Mouse (Mus musculus) cerebellum, adult (tissue): ENCODE measurements around the gene Rufy2.

ENCODE experiments used
- ATAC-seq: cut with Nextera tagmentation; 2 replicates; pipeline ENCODE4 v1.9.2; 2017; ENCODE audit warnings: mild to moderate bottlenecking, moderate library complexity, mixed read lengths; ENCODE audit not compliant: insufficient number of reproducible peaks, low FRiP score, low TSS enrichment

The Rufy2 gene

DNA sequence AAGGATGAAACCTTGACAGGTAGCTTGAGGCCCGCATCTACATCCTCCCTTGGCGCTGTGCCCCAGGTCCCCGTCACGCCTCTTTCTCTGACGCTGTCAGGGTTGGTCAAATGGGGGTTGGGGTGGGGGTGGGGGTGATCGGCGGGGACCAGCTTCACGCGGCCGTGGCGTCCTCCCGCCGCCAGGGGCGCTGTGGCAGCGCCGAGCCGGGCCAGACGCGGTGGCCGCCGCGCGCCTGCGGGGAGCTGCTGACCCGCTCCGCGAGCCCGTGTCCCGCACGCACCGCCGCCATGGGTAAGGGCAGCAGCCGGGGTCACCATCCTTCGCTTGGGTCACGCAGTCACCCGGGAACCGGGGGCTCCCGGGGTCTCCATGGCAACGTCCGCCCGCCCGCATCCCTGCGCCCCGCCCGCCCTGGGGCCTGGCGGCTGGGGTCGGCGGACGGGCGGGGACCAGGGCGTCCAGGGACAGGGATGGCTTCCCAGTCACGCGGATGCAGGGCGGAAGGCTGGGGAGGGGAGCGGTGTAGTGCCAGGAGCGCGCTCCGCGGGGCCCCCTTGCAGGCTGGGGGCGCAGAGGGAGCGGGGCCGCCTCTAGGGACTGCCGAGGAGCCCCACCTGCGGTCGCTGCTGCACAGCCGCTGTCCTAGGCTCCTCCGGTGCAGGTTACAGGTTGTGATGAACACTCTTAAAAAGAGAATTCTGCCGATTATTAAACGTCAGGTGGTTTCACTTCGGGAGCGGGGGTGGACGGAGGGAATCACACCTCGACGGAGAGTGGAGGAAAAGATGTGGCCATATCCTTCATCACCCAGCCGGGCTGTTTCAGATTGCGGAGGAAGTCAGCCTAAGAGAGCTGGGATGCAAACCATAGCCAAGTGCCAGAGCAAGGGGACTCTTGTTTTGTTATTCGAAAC, at the start of gene Rufy2:
Gene Rufy2, plus strand, starts transcription at position 185 of the 916 bp plus-strand sequence.
- peak; percentile 86 for ATAC-seq

GRCm38 (mm10) chr10:62932381-62932780, 47.6 kb upstream of the Rufy2 start:
- no peak for ATAC-seq

DNA sequence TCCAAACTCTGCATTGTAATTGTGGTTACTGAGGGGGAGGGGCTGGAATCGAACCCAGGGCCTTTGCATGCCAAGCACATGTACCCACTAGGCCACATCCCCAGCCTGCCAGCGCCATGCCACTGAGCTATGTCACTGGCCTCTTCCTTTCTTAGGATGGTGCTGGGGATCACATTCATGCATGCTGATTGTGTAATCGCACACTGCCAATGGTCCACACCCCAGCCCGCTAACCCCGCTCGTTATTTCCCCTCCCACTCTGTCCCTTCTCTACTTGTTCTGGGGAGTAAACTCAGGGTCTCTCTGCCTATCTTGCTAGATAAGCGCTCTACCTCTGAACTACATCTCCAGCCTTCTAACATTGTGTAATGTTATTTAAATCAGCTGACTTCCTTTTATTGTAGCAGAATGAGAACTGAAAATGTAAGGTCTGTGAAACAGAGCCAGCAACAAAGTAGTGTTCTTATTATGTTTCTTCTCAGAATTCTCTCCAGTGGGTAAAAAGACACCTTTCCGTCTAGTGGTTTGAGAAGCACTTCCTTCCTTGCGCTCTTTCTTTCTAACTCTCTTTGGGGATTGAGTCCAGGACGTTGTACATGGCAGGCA, 34.9 kb upstream of the Rufy2 start:
- ATAC-seq, result no peak

DNA sequence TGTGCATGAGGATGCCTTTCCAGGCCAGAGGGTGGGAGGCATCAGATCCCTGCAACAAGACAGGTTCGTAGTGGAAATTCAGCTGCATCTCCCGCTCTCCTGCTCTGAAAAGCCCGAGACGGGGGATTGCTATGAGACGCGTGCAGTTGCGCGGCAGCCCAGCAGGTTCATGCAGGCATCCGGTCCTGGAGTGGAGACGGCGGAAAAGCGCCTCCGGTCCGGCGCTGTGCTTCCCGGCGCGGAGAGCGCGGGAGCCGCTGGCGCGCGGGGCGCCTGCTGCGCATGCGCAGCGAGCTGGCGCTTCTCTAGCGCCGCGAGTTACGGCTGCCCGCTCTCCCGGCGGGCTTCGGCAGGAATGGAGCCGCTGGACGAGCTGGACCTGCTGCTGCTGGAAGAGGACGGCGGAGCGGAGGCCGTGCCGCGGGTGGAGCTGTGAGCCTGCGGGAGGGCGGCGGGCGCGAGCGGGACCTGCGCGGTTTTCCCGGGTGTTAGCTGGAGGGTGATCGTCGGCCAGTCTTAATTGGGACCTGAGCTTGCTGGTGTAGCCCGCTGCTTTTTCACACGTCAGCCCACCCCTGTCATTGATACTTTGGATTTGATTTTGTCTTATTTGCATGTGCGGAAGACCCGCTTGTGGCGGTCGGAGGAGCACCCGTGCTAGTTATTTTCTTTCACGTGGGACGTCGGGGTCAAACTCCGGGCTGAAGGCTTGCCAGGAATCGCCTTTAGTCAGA, 33.1 kb upstream of the Rufy2 start, which contains the start of gene Dna2:
Gene Dna2, plus strand, starts transcription at position 289 of the 734 bp plus-strand sequence.
- ATAC-seq, result peak; percentile 93

DNA sequence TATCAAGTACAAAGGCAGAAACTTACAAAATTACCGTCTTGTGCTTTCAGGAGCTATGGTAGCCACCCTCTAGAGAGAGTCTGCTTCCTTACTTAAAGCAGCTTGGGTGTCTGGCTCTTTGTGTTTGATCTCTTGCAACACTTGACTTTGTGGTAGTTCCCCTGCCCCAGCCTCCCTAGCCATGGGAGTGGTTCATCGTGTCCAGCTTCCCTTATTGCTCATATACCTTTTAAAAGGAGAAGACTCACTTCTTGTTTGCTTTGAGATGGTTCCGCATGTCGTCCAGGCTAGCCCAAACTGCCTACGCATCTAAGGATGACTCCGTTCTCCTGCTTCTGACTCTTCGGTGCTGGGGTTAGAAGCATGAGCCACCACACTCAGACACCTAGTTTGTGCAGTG, 31.5 kb upstream of the Rufy2 start:
- ATAC-seq, result no peak

DNA sequence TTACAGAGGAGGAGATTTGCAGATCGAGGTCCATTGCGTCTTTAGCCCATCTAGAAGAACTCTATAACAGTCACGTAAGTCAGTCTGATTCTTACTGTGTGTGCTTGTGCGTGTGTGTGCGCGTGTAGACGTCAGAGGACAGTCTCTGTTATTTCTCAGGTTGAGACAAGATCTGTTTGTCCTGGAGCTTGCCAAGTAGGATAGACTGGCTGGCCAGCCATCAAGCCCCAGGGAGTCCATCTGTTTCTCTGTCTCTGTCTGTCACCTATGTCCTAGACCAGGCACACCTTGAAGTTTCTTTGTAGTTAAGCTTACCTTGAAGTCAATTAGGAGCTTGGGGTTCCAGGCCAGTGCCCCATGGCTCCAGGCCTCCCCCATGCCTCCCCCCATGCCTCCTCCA, 16.1 kb upstream of the Rufy2 start:
- ATAC-seq, result no peak

DNA sequence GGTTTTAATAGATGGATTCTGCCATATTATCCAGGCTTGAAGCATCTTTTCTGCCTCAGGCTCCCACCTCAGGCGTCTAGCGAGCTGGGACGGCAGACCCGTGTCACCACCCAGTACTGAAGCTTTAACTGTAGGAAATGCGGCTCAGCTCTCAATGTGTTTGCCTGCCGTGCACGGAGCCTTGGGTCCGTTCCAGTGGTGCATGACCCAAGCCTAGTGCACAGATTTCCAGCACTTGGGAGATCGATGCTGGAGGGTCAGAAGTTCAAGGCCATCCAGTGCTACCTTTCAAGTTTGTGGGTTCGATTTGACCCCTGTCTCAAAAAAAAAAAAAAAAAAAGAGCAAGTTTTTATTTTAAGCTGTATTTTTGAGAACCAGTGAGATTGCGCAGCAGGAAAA, 14.2 kb upstream of the Rufy2 start:
- ATAC-seq, result no peak

GRCm38 (mm10) chr10:62966291-62966690, 13.7 kb upstream of the Rufy2 start:
- no peak for ATAC-seq

- no peak for ATAC-seq
Observed at GRCm38 (mm10) chr10:62971821-62972220, 8.2 kb upstream of the Rufy2 start.

- ATAC-seq, result peak; percentile 50
Observed at GRCm38 (mm10) chr10:62979667-62980038, 370 bp upstream of the Rufy2 start.

DNA sequence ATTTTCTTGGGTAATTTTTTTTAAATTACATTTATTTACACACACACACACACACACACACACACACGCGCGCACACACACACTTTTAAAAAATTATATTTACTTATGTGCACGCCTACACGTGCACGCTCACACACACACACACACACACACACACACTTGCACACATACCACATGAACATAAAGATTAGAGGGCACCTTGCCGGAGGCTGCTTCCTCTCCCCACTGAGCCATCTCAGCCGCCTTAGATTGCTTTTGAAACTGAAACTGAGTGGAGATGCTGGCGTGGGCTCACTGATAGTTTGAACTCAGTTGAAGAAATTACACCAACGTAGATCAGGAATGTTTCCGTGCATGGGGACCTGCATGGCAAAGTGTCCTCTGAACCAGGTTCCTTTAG, 4.0 kb downstream of the Rufy2 start:
- ATAC-seq, result no peak

GRCm38 (mm10) chr10:62984495-62984894, 4.5 kb downstream of the Rufy2 start:
- no peak for ATAC-seq

DNA sequence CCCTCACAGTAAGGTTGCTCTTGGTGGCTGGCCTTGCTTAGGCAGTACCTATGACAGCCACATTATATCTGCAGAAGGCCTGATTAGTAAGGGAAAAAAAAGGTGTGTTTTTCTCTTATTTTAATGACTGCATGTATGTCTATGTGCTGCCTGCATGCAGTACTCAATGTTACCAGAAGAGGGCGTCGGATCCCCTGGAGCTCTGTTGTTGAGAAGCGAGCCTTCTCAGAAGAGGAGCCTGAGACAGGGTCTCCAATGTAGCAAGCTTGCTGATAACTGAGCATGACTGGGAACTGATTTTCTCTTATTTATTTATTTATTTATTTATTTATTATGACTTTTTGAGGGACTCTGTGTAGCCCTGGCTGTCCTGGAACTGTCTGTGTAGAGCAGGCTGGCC, 7.3 kb downstream of the Rufy2 start:
- ATAC-seq, result no peak

- ATAC-seq, result no peak
Observed at GRCm38 (mm10) chr10:62990636-62991035, 10.6 kb downstream of the Rufy2 start.

- no peak for ATAC-seq
Observed at GRCm38 (mm10) chr10:62993991-62994390, 14.0 kb downstream of the Rufy2 start.

- ATAC-seq, result no peak
Observed at GRCm38 (mm10) chr10:63000584-63000983, 20.6 kb downstream of the Rufy2 start.

DNA sequence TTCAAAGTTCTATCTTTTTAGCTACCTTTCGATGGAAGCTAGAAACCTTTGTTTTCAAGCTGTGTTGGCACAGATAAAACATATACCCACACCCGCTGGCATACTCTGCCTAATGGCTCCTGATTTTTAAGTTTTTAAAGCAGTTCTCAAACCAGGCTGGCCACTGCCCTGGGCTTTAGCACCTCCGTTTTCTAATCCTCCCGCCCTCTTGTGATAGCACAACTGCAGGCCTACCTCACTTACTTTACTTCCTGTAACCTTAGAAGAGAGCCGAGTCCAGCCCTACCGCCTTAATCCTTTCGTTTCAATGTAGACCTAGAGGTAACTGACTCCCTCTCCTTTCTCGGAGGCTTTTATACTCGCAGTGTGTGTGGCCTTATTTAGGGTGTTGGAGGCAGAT, 23.2 kb downstream of the Rufy2 start:
- ATAC-seq, result no peak

GRCm38 (mm10) chr10:63004556-63004955, 24.5 kb downstream of the Rufy2 start:
- ATAC-seq, result no peak

- no peak for ATAC-seq
Observed at GRCm38 (mm10) chr10:63008193-63008592, 28.2 kb downstream of the Rufy2 start.

DNA sequence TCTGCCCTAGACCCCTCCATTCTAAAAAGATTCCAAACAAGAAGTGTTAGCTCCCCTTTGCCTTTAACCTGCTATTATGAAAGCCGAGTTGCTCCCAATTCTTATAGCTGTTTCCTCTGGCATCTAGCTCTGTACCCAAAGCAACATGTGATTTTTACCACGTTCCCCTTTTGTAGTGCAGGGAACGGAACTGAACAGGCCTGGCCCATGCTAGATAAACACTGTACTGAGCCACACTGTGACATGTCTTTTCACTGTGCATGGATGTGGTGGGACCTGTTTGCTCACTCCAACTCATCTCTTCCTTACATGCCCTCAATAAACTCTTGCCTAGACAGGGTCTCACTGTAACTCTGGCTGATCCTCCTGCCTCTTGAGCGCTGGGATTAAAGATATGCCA, 30.2 kb downstream of the Rufy2 start:
- ATAC-seq, result no peak

DNA sequence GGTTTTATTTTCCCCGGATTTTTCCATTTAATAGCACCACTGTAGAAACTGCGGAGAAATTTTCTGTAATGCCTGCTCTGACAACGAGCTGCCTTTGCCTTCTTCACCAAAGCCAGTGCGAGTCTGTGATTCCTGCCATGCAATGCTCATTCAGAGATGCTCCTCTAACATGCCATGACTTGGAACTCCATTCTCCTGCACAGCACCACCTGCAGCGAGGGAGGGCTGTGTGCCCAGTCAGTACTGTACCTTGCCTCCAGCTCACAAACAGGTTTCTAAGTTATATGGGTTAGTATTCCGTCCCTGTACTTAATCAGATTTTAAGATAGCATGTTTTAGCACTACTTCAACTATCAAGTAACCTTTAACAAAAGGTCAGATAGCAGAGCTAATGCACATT, 31.5 kb downstream of the Rufy2 start:
- ATAC-seq, result peak; percentile 58
